Mouse (Mus musculus) left cerebral cortex, adult 6 months (tissue): Measurements from ENCODE around the gene Slc7a3. TPM values are rescaled to one million over a fixed set of nuclear protein-coding genes. Genes with fewer than 3 reads are reported as not detected.

Source experiments
- long read RNA-seq, 2 experiments: library from polyadenylated mRNA; unstranded; transcript quantifications; one replicate each; pipeline ENCODE4 v2.0.0; 2019 to 2020
- polyA plus RNA-seq: library from polyadenylated mRNA; unstranded; fragments of <200 nt; fragmentation: Nextera tagmentation; gene quantifications from 2 replicates; pipeline ENCODE4 v1.2.3, GENCODE M21; 2021

Slc7a3 gene
- polyA plus RNA-seq, result 8.1 and 10.4 TPM in 2 replicates
- long read RNA-seq, experiment 1, transcript Slc7a3-201 (12 exons, 2,232 nt), result major isoform, 17 of 47 reads
- long read RNA-seq, experiment 1, transcript Slc7a3-205 (11 exons, 2,717 nt), result minor isoform, 5 of 47 reads
- long read RNA-seq, experiment 1, partial matches to known transcripts, result 6 of 47 reads
- long read RNA-seq, experiment 1, other reads (novel, unspliced or antisense), result 15 of 47 reads
- long read RNA-seq, experiment 2, transcript Slc7a3-201 (12 exons, 2,232 nt), result major isoform, 5 of 10 reads
- long read RNA-seq, experiment 2, partial matches to known transcripts, result 3 of 10 reads
- long read RNA-seq, experiment 2, other reads (novel, unspliced or antisense), result 2 of 10 reads

DNA sequence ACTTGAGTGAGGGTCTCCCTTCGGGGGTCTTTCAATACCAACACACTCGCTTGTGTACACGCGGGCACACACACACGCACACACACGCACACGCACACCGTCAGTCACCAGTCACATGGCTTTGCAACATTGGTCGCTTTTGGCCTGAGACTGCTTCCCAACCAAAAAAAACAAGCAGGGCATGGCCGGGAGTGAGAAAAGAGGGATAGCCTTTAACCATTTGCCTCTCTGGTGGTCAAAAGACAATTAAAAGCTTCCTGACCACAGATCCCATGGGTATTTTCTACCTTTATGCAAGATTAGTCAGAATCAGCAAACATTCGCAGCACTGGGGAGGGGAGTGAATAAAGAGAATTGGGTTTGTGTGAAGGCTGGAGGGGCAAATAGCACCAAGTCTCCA is at the start of gene Slc7a3:
Gene Slc7a3 (minus strand): TSS at position 101 of the 400 bp plus-strand sequence.

DNA sequence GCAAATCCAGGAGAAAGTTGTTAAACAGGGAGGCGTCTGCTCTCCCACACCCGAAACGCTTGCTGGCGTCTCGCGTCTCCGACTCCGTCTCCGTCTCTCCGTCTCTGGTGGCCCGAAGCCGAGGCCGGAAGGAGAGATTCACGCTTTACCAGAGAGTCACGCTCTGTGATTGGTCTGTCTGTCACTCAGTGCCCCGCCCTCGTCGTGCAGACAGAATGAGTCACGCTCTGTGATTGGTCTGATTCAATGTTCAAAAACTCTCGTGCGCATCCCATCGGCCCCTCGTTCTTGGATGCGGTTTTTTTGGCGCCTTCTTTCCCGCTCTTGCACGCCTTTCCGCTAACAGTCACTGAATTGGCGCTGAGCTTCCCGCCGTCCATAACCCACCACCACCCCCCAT is 26.3 kb downstream of the Slc7a3 start, which contains the start of gene Tex11:
Gene Tex11 (minus strand): TSS at position 127 of the 400 bp plus-strand sequence.

Other genes with a start within 250 kb of the Slc7a3 start
- 0.10 and 0.11 TPM in 2 replicates for gene Tex11, start 26.4 kb downstream of the Slc7a3 start, polyA plus RNA-seq
- 33.6 and 36.7 TPM in 2 replicates for gene Snx12, start 136.5 kb upstream of the Slc7a3 start, polyA plus RNA-seq
- 0.30 and 0.69 TPM in 2 replicates for gene Foxo4, start 168.5 kb upstream of the Slc7a3 start, polyA plus RNA-seq
- not detected in 2 replicates for gene Gm614, start 178.0 kb upstream of the Slc7a3 start, polyA plus RNA-seq
- gene Il2rg, start 182.2 kb upstream of the Slc7a3 start, polyA plus RNA-seq, result 1.4 and 1.5 TPM in 2 replicates
- gene Gm20489, start 183.0 kb upstream of the Slc7a3 start, polyA plus RNA-seq, result not detected in 2 replicates
- gene Med12, start 188.0 kb upstream of the Slc7a3 start, polyA plus RNA-seq, result 2.8 and 3.1 TPM in 2 replicates
- gene Nlgn3, start 213.1 kb upstream of the Slc7a3 start, polyA plus RNA-seq, result 76.6 and 95.6 TPM in 2 replicates